Mouse (Mus musculus) c-Kit-negative CD71-positive TER-119-positive erythroid progenitor cells, embryonic 14.5 days (primary cell): ENCODE results near the gene Fgfr2.

Experiments
- DNase-seq: peaks from one replicate; pipeline ENCODE4 v3.0.0-alpha.2; 2013; ENCODE audit warnings: low read depth, low spot score

The Fgfr2 gene

GRCm38 (mm10) chr7:130291179-130291578 lies 2832.0 kb downstream of the Fgfr2 start:
- DNase-seq: no peak

DNA sequence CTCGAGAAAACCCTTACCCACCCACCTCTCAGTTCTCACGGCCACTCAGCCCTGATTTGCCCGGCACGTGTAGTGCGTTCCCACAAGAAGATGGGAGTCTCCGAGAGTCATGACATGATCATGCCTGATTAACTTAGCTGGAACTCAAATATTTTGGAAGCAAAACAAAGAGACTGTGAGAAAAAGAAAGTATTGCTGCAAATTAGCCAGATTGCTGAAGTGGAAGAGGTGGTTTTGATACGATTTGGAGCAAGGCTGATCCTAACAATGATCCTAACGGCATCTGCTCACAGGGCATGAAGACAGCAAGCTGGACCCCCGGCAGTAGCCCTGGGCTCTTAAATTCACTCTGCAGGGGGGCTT lies 2833.7 kb downstream of the Fgfr2 start:
- DNase-seq: no peak

GRCm38 (mm10) chr7:130288719-130289427 lies 2834.3 kb downstream of the Fgfr2 start:
- no peak for DNase-seq

GRCm38 (mm10) chr7:130288248-130288647 lies 2834.9 kb downstream of the Fgfr2 start:
- no peak for DNase-seq

DNA sequence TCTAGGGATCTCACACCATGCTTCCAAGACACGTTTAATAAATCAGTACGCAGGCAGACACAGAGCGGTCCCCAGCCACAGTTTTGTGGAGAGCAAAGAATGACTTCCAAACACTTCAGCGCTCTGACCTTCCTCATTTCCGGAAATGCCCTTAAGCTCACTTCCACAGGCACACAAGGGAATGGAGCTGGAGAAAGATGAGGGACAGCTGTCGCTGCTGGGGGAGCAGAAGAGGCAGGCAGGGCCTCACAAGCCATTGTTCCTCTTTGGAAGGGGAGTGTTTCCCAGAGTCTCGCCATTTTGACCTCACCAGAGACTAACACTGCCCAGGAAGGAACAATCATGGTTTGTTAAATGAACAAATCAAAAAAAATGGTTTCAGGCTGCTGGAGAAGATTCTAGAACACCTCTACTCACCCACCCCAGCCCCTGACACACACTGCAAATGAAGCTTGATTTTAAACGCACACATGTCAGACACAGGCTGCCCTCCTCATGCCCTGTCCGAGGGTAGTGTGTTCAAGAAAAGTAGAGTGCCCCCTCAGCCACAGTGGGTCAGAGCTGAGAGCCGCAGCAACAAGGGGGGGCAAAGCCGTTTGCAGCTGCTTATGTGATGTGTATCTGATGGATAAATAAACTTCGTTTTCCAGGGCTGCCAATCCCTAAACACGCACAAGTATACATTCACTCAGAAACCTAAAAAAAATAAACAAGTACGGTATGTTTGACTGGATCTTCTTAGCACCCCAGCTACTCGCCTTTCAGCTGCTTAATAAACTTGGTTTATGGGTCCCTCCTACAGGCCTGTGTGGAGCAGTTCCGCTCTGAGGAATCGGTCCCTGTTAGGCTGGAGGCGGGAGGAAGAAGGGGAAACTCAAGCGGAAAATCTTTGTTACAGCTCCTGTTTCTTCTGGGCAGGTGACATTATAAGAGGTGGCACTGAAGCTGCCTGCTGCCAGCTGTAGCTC lies 2844.1 kb downstream of the Fgfr2 start:
- DNase-seq: no peak

DNA sequence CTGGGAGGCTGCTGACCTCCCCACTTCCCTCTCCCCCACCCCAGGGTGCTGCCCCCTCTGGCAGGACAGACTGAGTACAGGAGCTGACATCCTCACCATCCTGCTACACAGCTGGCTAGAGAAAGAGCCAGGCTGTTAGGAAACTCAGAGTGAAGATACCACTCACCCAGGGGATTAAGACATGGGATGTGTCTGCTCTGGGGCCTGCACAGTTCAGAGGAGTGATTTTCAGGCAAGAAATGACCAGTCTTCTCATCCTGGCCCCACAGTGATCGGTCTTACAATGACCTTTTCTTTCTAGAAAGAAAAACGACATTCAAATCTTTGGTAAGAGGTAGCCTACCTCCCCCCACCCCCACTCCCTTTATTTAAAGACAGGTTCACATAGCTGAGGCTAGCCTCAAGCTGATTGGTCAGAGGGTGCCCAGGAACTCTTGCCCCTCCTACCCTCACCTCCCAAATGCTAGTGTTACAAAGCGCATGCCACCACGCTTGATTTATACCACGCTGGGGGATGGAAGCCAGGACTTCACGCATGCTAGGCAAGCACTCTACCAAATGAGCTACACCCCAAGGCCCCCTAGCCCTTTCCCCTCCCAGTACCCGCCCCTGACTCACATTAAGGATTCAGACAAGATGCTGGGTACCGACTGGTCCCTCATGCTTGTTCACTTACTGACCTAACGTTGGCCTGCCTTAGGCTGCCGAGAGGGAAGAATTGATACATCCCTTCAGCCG lies 2845.0 kb downstream of the Fgfr2 start:
- DNase-seq: no peak

DNA sequence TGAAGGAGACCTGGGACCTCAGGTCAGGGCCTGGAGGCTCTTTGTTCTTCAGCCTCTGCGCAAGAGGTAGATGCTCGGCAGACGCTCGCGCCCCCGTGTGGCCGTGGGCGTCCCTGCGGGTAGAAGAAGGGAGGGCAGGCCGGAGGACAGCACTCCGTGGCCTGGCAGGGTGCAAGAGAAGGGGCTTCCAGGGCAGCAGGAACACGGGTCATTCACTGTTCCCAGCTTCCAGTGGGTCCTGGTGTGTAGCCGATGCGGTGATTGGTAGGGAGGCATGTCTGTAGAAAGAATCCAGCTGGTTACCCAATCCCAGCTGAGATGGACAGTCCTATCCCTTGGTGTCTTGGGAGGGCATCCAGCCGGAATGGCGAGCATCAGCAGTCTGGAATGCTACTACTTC lies 2849.9 kb downstream of the Fgfr2 start:
- DNase-seq: no peak

- DNase-seq: no peak
Measured at GRCm38 (mm10) chr7:130270807-130271206, 2852.3 kb downstream of the Fgfr2 start.

DNA sequence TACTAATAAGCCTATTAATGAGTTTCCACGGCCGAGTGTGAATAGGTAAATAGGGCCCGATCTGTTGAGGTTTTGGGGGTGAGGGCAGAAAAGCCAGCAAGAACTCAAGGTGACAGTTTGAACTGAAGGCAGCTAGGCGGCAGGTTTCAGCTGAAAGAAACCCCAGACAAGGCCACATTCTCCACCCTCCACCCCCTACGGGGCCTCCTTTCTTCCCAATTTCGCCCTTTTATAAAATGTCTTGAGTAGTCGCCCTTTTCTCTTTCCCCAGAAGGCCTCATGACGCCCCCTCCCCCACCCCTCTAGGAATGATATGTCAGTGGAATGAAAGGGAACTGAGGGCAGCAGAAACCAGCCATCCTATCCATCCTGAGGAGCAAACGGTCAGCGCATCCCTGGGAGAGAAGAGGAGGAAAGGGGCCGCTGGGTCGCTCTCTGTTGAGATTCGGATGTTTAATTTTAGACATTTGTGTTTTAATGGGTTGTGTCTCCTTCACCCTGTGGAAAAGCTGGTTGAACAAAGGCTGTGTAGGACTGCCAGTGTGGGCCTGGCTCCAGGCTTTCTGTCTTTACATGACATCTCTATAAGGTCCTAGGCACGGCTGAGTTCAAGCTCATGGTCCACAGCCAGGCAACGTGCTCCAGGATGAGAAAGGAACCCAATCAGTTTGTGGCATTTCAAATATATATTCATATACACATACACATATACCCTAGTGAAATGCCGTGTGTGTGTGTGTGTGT lies 2853.9 kb downstream of the Fgfr2 start:
- no peak for DNase-seq

GRCm38 (mm10) chr7:130267099-130267498 lies 2856.1 kb downstream of the Fgfr2 start:
- DNase-seq: no peak

DNA sequence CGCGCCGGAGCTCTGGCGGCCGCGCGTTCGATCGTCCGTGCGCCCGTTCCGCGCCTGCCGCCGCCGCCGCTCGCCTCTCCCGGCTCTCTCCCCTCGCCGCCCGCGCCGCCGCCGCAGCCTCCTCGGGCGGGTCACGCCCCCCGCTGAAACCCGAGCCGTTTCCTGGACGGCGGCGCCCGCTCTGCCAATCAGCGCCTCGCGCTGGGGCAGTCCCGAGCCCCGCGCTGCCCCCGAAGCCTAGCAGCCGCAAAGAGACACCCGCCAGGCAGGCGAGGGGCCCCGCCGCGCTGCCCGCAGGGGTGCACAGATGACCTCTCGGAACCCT lies 2857.0 kb downstream of the Fgfr2 start:
- DNase-seq: no peak

DNA sequence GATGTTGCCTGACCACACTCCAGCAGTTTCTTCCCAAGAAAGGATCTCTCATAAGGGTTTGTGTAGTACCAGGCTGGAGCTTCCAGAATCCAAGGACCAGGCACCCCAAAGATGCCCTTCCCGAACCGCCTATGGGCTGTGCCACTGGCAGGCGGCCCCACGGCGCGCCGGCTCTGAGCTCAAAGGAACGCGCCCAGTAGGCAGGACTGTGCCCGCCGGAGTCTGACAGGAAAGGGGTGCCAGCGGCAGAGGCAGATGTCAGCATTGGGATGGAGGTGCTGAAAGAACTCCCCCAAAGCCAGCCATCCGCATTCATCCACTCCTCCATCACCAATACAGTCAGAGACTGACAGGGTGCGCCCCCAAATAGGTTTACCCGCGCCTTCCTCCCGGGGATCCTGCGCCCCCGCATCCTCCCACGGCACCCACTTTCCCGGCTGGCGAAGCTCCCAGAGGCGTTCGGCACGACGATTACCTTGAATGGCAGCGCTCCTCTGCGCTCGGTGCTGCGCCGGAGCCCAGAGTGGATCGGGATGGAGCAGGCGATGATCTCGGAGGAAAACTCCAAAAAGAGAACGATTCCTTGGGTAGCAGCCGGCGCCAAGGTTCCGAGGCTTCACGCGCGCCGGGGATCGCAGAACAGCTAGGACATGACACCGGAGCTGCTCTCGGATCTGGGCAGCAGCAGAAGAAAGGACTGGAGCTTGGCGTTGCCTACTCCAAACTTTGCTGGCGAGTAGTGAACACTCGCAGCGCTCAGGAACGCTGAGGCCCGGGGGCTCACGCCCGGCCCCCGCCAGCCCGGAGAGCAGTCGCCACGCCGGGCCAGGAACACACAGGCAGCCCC lies 2857.6 kb downstream of the Fgfr2 start:
- DNase-seq: no peak

DNA sequence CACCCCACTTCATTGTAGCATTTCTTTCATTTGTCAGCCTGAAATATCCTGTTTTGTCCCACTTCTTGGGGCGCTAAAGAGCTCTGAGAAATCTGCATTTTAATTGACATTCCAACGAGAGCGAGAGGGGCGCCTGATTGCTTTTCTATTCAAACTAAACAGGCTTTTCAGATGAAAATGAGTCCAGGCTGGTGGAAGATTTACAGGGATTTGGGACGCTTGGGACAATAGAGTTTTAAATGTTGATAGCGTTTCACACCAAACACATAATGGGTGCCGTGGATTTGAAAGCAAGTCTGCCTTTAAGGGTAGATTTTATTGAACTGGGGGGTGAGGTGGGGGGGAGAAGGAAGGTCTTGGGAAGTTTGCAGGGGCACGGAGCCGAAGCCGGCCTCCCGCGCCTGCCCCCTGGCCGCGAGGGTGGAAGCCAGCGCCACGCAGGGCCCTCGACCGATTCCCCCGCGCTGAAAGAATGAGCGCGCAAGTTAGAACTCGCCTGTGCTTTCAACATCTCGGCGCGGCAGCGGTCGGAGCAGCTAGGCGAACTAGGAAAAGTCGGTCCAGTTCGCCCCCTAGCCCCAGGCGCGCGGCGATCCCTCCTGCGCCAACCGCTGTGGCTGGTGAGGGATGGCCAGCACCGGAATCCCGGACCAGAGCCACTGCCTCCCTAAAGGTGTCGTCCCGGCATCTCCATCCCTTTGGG lies 2858.4 kb downstream of the Fgfr2 start:
- DNase-seq: no peak

DNA sequence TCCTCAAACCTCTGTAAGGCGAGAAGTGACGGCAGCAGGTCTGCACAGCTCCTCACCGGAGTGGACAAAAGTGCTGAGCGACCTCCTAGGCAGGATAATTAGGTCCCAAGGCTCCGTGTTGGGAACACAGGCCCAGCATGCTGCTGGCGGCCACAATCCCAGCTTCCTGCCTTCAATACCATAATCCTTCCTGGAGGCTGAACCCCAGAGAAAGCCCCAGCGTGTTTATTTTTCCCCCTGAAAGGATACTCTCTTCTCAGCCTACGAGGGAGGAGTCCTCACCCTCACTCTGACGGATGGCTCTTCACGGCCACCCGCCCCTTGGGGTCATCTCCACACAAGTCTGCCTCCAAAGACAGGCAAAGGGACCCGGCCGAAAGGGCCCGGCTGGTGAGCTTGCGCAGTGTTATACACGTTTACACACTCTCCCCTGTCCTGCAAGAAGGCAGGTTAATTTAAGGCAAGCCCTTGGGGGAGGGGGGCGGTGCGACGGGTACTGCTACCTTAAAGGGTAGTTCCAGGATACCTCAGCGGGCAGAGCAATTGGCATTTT lies 2859.3 kb downstream of the Fgfr2 start:
- DNase-seq: no peak

DNA sequence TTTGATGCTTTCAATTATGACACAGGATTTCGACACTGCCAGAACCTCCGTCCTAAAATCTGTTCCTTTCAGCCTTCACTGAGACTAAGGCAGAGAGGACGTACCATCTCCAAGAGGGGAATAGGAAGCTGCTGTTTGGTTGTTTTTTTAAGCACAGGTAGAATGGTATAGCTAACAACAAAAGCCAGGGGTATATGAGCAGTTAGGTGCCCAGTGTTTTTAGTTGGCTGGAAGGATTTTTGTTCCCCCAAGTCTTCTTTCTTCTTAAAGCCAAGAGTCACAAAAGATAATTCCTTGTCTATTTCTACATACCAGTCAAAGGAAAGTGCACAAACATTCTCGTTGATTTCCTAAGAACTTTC lies 2859.9 kb downstream of the Fgfr2 start:
- DNase-seq: no peak

GRCm38 (mm10) chr7:130262528-130263232 lies 2860.5 kb downstream of the Fgfr2 start:
- no peak for DNase-seq

GRCm38 (mm10) chr7:130261684-130262527 lies 2861.2 kb downstream of the Fgfr2 start:
- DNase-seq: no peak
